Mouse (Mus musculus) brain, embryonic 18.5 days (tissue): ENCODE data around the gene Zfp36l2.

Source experiments
- DNase-seq: peaks from one replicate; pipeline ENCODE4 v3.0.0-alpha.2; 2012; ENCODE audit warnings: low read depth, low spot score

Gene Zfp36l2

GRCm38 (mm10) chr17:84177481-84177880 lies 10.3 kb downstream of the Zfp36l2 start:
- DNase-seq = no peak

GRCm38 (mm10) chr17:84176446-84176845 lies 11.3 kb downstream of the Zfp36l2 start:
- DNase-seq = no peak

- DNase-seq = no peak
Observed at GRCm38 (mm10) chr17:84175196-84175595, 12.6 kb downstream of the Zfp36l2 start.

- DNase-seq = no peak
Observed at GRCm38 (mm10) chr17:84167377-84167776, 20.4 kb downstream of the Zfp36l2 start.

- no peak for DNase-seq
Observed at GRCm38 (mm10) chr17:84166135-84166860, 21.4 kb downstream of the Zfp36l2 start.

GRCm38 (mm10) chr17:84165735-84166134 lies 22.0 kb downstream of the Zfp36l2 start:
- no peak for DNase-seq

GRCm38 (mm10) chr17:84164146-84164545 lies 23.6 kb downstream of the Zfp36l2 start:
- DNase-seq = no peak

GRCm38 (mm10) chr17:84163066-84163785 lies 24.5 kb downstream of the Zfp36l2 start:
- DNase-seq = no peak

- no peak for DNase-seq
Observed at GRCm38 (mm10) chr17:84162211-84162760, 25.5 kb downstream of the Zfp36l2 start.

- DNase-seq = no peak
Observed at GRCm38 (mm10) chr17:84161231-84161854, 26.4 kb downstream of the Zfp36l2 start.

- no peak for DNase-seq
Observed at GRCm38 (mm10) chr17:84158891-84159290, 28.9 kb downstream of the Zfp36l2 start.

GRCm38 (mm10) chr17:84158461-84158795 lies 29.3 kb downstream of the Zfp36l2 start:
- DNase-seq = no peak

- DNase-seq = no peak
Observed at GRCm38 (mm10) chr17:84157743-84158460, 29.8 kb downstream of the Zfp36l2 start.

- DNase-seq = no peak
Observed at GRCm38 (mm10) chr17:84156748-84157742, 30.7 kb downstream of the Zfp36l2 start.

- no peak for DNase-seq
Observed at GRCm38 (mm10) chr17:84156227-84156573, 31.5 kb downstream of the Zfp36l2 start.

GRCm38 (mm10) chr17:84155516-84156226 lies 32.1 kb downstream of the Zfp36l2 start:
- no peak for DNase-seq

- DNase-seq = no peak
Observed at GRCm38 (mm10) chr17:84155029-84155338, 32.8 kb downstream of the Zfp36l2 start.

- no peak for DNase-seq
Observed at GRCm38 (mm10) chr17:84154302-84155028, 33.3 kb downstream of the Zfp36l2 start.

- DNase-seq = no peak
Observed at GRCm38 (mm10) chr17:84152976-84153786, 34.6 kb downstream of the Zfp36l2 start.
